ENCODE assay signal across 14 mouse cellular contexts in genomic region chr17:50628716-50629115, GRCm38 (mm10).
DNase-seq lines count a peak whose midpoint lies in the region; ATAC-seq and TF ChIP-seq lines count a peak whose summit lies in the region.
"Had no signal": no experiment of that assay in that cellular context is flagged by ENCODE, and none has a peak within 500 bp of the region (broad histone marks: within the 10 kb centered on the region; RNA-seq: fewer than 3 reads in every experiment).

No protein-coding gene starts in this region.

- H3K36me3 ChIP-seq in embryonic facial prominence, embryonic 11.5 days (replicated peaks; ENCODE audit: control insufficient read depth, insufficient read depth, low read depth, low read length): no peaks in the 10 kb centered on the region
- 0 out of 2 replicates have a peak, but pooled peaks cover 3% of the 10 kb centered on the region for H3K36me3 ChIP-seq in embryonic facial prominence, embryonic 10.5 days (replicated peaks)
- H3K36me3 ChIP-seq in hindbrain, embryonic 16.5 days (ENCODE audit: control insufficient read depth, insufficient read depth, low read length): no peaks in the 10 kb centered on the region
- H3K36me3 ChIP-seq in hindbrain, embryonic 11.5 days (ENCODE audit: control insufficient read depth, insufficient read depth, low read length): no peaks in the 10 kb centered on the region
- no peaks in the 10 kb centered on the region for H3K36me3 ChIP-seq in lung, embryonic 14.5 days (ENCODE audit: insufficient read depth)
- H3K36me3 ChIP-seq: stomach, embryonic 15.5 days had no signal

- no peaks in the 10 kb centered on the region for H3K4me1 ChIP-seq in embryonic facial prominence, embryonic 11.5 days (ENCODE audit: control insufficient read depth, insufficient read depth, low read length)
- H3K4me1 ChIP-seq in embryonic facial prominence, embryonic 10.5 days: no peaks in the 10 kb centered on the region
- H3K4me1 ChIP-seq in hindbrain, embryonic 16.5 days (ENCODE audit: control insufficient read depth, insufficient read depth, low read depth, low read length): no peaks in the 10 kb centered on the region
- H3K4me1 ChIP-seq in hindbrain, embryonic 11.5 days (replicated peaks; ENCODE audit: control insufficient read depth, insufficient read depth, low read length): no peaks in the 10 kb centered on the region
- H3K4me1 ChIP-seq in lung, embryonic 14.5 days (ENCODE audit: insufficient read depth): no peaks in the 10 kb centered on the region
- H3K4me1 ChIP-seq: stomach, embryonic 15.5 days had no signal

- no peaks in the 10 kb centered on the region for H3K27me3 ChIP-seq in embryonic facial prominence, embryonic 11.5 days (ENCODE audit: control insufficient read depth, insufficient read depth, low read length)
- no peaks in the 10 kb centered on the region for H3K27me3 ChIP-seq in embryonic facial prominence, embryonic 10.5 days (replicated peaks; ENCODE audit: low read depth, poor library complexity, severe bottlenecking)
- H3K27me3 ChIP-seq in hindbrain, embryonic 16.5 days (replicated peaks; ENCODE audit: control insufficient read depth, insufficient read depth, low read length): no peaks in the 10 kb centered on the region
- no peaks in the 10 kb centered on the region for H3K27me3 ChIP-seq in hindbrain, embryonic 11.5 days (ENCODE audit: control insufficient read depth, insufficient read depth, low read length)
- no peaks in the 10 kb centered on the region for H3K27me3 ChIP-seq in lung, embryonic 14.5 days (ENCODE audit: insufficient read depth, low read length)
- H3K27me3 ChIP-seq: stomach, embryonic 15.5 days had no signal

- peak; percentile 26 for DNase-seq in embryonic facial prominence, embryonic 11.5 days (ENCODE audit: low spot score)
- no peak for DNase-seq in embryonic facial prominence, embryonic 10.5 days (ENCODE audit: low spot score)
- DNase-seq in hindbrain, embryonic 11.5 days (ENCODE audit: low spot score): no peak
- peak; percentile 70 for DNase-seq in lung, embryonic 14.5 days
- no peak for DNase-seq in lung, postnatal 14 days
- peak; percentile 58 for DNase-seq in adipocyte (ENCODE audit: low spot score)
- no peak for DNase-seq in adrenal gland, adult 8-10 months
- DNase-seq: adrenal gland, adult 2 months; cerebellum, postnatal 36 days; heart, postnatal 36 days; lung, adult 18-20 months; thymus, postnatal 36 days had no signal

- H3K4me3 ChIP-seq in embryonic facial prominence, embryonic 11.5 days (ENCODE audit: low read depth, low read length): no peak overlapping the region
- H3K4me3 ChIP-seq in embryonic facial prominence, embryonic 10.5 days: no peak overlapping the region
- H3K4me3 ChIP-seq in hindbrain, embryonic 16.5 days (ENCODE audit: low read length): no peak overlapping the region
- no peak overlapping the region for H3K4me3 ChIP-seq in hindbrain, embryonic 11.5 days (ENCODE audit: low read depth, low read length)
- no peak overlapping the region for H3K4me3 ChIP-seq in lung, embryonic 14.5 days (ENCODE audit: low read depth, low read length)
- H3K4me3 ChIP-seq: stomach, embryonic 15.5 days had no signal

- no peak for ATAC-seq in embryonic facial prominence, embryonic 11.5 days (replicated peaks; ENCODE audit: insufficient number of reproducible peaks, low FRiP score, low TSS enrichment, low read depth)
- ATAC-seq in hindbrain, embryonic 16.5 days: 0 out of 2 replicates have a peak, but pooled peaks have one; percentile 59
- no peak for ATAC-seq in hindbrain, embryonic 11.5 days (ENCODE audit: low FRiP score)
- ATAC-seq in lung, embryonic 14.5 days (ENCODE audit: insufficient read depth): no peak

- H3K27ac ChIP-seq in embryonic facial prominence, embryonic 11.5 days (replicated peaks; ENCODE audit: low read depth, low read length): no peak overlapping the region
- H3K27ac ChIP-seq in embryonic facial prominence, embryonic 10.5 days (replicated peaks): no peak overlapping the region
- no peak overlapping the region for H3K27ac ChIP-seq in hindbrain, embryonic 16.5 days (ENCODE audit: low read depth, low read length)
- H3K27ac ChIP-seq in hindbrain, embryonic 11.5 days (ENCODE audit: low read depth, low read length): no peak overlapping the region
- no peak overlapping the region for H3K27ac ChIP-seq in lung, embryonic 14.5 days (ENCODE audit: low read depth)
- H3K27ac ChIP-seq: stomach, embryonic 15.5 days had no signal

- TF ChIP-seq CTCF in lung, embryonic 14.5 days (IDR thresholded peaks at IDR 0.05; ENCODE audit: low read depth): peak; percentile 57

- H3K9me3 ChIP-seq in embryonic facial prominence, embryonic 11.5 days (replicated peaks; ENCODE audit: control insufficient read depth, low read length): no peaks in the 10 kb centered on the region
- no peaks in the 10 kb centered on the region for H3K9me3 ChIP-seq in embryonic facial prominence, embryonic 10.5 days
- no peaks in the 10 kb centered on the region for H3K9me3 ChIP-seq in hindbrain, embryonic 16.5 days (ENCODE audit: control insufficient read depth, low read length)
- no peaks in the 10 kb centered on the region for H3K9me3 ChIP-seq in hindbrain, embryonic 11.5 days (ENCODE audit: control insufficient read depth, low read length)
- H3K9me3 ChIP-seq in lung, embryonic 14.5 days (ENCODE audit: low read depth, low read length): no peaks in the 10 kb centered on the region
- H3K9me3 ChIP-seq: stomach, embryonic 15.5 days had no signal

- H3K9ac ChIP-seq in embryonic facial prominence, embryonic 11.5 days (replicated peaks; ENCODE audit: low read length): no peak overlapping the region
- H3K9ac ChIP-seq in hindbrain, embryonic 16.5 days (ENCODE audit: low read depth, low read length): no peak overlapping the region
- no peak overlapping the region for H3K9ac ChIP-seq in hindbrain, embryonic 11.5 days (ENCODE audit: low read depth, low read length)
- H3K9ac ChIP-seq in lung, embryonic 14.5 days: no peak overlapping the region
- H3K9ac ChIP-seq: stomach, embryonic 15.5 days had no signal

- no peak overlapping the region for H3K4me2 ChIP-seq in embryonic facial prominence, embryonic 11.5 days (ENCODE audit: low read depth, low read length)
- no peak overlapping the region for H3K4me2 ChIP-seq in hindbrain, embryonic 16.5 days (ENCODE audit: low read length)
- H3K4me2 ChIP-seq in hindbrain, embryonic 11.5 days (replicated peaks; ENCODE audit: low read depth, low read length): no peak overlapping the region
- no peak overlapping the region for H3K4me2 ChIP-seq in lung, embryonic 14.5 days
- H3K4me2 ChIP-seq: stomach, embryonic 15.5 days had no signal

Comparison
In these comparisons a context has a peak if more than half of its experiments do, and no peak if none do; other contexts are left out.
1. DNase-seq: peak in embryonic facial prominence, embryonic 11.5 days (single experiment), lung, embryonic 14.5 days (single experiment) and adipocyte (single experiment); none in embryonic facial prominence, embryonic 10.5 days (single experiment), hindbrain, embryonic 11.5 days (single experiment), lung, postnatal 14 days (single experiment) and adrenal gland, adult 8-10 months (single experiment).